Mouse (Mus musculus) adrenal gland, adult 8-10 months (tissue): Measurements from ENCODE around the gene Crygn. TPM values are rescaled to one million over a fixed set of nuclear protein-coding genes. Genes with fewer than 3 reads are reported as not detected.

Source experiments
- DNase-seq: peaks from one replicate; pipeline ENCODE4 v3.0.0; 2022
- total RNA-seq, 4 experiments: library from RNA; stranded (reverse); gene quantifications; 2 replicates each; pipeline ENCODE4 v1.2.4; 2022

Crygn gene
- total RNA-seq, 4 experiments from 2014 or later = 5.3 TPM; not detected in 3

DNA sequence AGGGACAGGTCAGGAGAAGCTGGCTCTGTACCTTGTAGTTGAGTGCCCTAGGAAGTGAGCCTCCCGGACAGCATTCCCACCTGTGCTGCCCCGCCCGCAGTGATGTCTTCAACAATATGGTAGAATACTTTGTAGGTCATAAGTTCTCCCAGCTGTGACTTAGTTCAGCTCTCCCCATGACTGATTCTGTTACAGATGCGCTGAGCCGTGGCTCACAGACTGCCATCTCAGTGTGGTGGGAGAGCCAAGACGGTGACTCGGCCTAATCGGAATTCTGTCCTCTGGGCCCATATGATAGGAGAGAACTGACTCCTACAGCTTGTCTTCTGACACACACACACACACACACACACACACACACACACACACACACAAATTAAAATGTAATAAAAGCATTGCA lies 53.2 kb downstream of the Crygn start:
- DNase-seq = no peak

DNA sequence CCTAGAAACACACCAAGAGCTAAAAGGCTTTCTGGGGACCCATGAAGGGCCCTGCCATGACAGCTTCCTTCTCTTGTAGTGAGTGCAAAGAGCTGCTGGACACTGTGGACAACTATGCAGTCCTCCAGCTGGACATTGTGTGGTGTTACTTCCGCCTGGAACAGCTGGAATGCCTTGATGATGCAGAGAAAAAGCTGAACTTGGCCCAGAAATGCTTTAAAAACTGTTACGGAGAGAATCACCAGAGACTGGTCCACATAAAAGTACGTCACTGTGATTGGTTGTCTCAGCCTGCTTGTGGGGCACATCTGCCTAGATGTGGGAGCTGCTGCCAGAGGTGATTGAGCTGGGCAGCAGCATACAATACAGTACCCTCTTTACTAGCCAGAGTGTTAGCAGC lies 56.5 kb downstream of the Crygn start:
- no peak for DNase-seq

Other genes starting within 250 kb of the Crygn start
- gene Gbx1, start 230.8 kb downstream of the Crygn start, total RNA-seq = not detected
- under 1 TPM; 0.37 to 0.75 (median 0.59) TPM for gene Asb10, start 217.0 kb downstream of the Crygn start, total RNA-seq
- gene 4931409K22Rik, start 201.2 kb downstream of the Crygn start, total RNA-seq = not detected
- gene Abcf2, start 180.5 kb downstream of the Crygn start, total RNA-seq = 10 to 100 TPM; 59.5 to 89.6 (median 75.2) TPM
- gene Chpf2, start 171.3 kb downstream of the Crygn start, total RNA-seq = 10 to 100 TPM; 38.1 to 70.3 (median 57.1) TPM
- gene Smarcd3, start 133.6 kb downstream of the Crygn start, total RNA-seq = 10 to 100 TPM; 14.3 to 42.2 (median 24.7) TPM
- 10 to 100 TPM; 72.3 to 74.6 (median 73.6) TPM for gene Nub1, start 72.5 kb downstream of the Crygn start, total RNA-seq
- 1 to 10 TPM; 2.5 to 3.5 (median 2.7) TPM for gene Wdr86, start 27.3 kb downstream of the Crygn start, total RNA-seq
- gene Rheb, start 84.6 kb upstream of the Crygn start, total RNA-seq = 10 to 100 TPM; 72.1 to 80.4 (median 78.2) TPM